Mouse (Mus musculus) cortical plate, adult 2 months (tissue): ENCODE results near the gene Zfp729b.

Experiments used
- CTCF ChIP-seq: fragments of 200-500 bp; IDR thresholded peaks from 2 replicates; pipeline ENCODE4 v1.5.1; 2011; ENCODE audit warnings: mild to moderate bottlenecking, control low read depth, low read length; ENCODE audit not compliant: insufficient read depth; ENCODE audit errors: extremely low read depth
- POLR2A ChIP-seq: fragments of 200-500 bp; IDR thresholded peaks from 2 replicates; pipeline ENCODE4 v1.6.1; 2011; ENCODE audit warnings: mild to moderate bottlenecking, low read length, control low read depth; ENCODE audit not compliant: insufficient read depth; ENCODE audit errors: extremely low read depth

- no peak for TF ChIP-seq CTCF
- TF ChIP-seq POLR2A, result no peak
These were observed 55.8 kb downstream of the Zfp729b start, which contains the start of gene Zfp748 for GRCm38 (mm10) chr13:67553730-67554129.
